Mouse (Mus musculus): ENCODE measurements at regions not wholly inside any gene's neighbourhood (a gene's known extent, or its start where the extent isn't known, plus 50 kb on each side); places are given as distances from the start of the nearest gene placed in this dataset.

GRCm38 (mm10) chr7:142835319-142835718 lies 92.1 kb upstream of the Ins2 start:
- no peak for DNase-seq (ENCODE audit: low spot score in 2 of 2)

GRCm38 (mm10) chr7:142830969-142831673 lies 87.9 kb upstream of the Ins2 start:
- no peak for DNase-seq (ENCODE audit: low spot score in 2 of 2)

DNA sequence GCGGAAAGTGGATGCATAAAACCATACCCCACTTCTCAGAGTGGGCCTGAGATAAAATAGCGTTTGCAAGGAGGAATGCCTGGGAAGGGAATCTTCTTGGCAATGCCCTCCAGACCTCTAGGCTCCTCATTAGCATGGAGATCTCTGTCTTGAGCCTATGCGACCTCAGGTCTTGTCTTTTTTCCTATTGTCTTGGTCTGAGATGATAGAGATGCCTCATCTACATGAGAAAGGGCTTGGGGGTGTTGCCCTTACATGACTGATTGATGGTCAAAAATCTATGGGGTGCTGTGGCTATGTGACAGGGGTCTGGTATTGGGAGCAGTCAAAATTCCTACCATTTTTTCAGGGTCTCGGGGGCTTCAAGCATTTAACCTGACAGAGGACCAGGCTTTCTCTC lies 67.5 kb upstream of the Ins2 start:
- no peak for DNase-seq (ENCODE audit: low spot score in 2 of 2)

GRCm38 (mm10) chr7:142799424-142799823 lies 56.2 kb upstream of the Ins2 start:
- DNase-seq (ENCODE audit: low spot score in 2 of 2) = peak in 1 of 2 experiments; percentile 23

DNA sequence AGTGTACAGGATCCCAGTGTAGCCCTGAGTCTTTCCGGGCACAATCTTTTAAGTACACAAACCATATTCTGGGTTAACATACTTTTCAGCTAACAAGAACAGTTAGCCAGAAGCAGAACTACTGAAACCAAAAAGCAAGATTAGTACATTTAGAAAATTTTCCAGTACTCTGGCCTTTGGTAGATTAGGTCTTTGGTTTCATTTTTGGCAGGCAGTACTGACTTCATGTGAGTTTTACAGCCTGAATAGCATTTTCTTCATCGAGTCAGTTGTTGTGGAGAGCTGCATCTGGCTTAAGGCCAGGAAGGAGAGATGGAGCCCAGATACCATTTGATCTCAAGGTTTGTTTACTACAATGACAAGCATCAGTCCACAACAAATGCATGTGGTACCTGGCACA lies 51.3 kb upstream of the Ins2 start:
- DNase-seq (ENCODE audit: low spot score in 2 of 2) = no peak
